Mouse (Mus musculus) inflammation-experienced regulatory T-cells, adult 6 months (primary cell): ENCODE measurements around the gene Pramel1. TPM values are rescaled to one million over a fixed set of nuclear protein-coding genes. Genes with fewer than 3 reads are reported as not detected.

Experiments used
- polyA plus RNA-seq, 3 experiments: library from polyadenylated mRNA; unstranded; fragments of 100-300 nt; shearing (Covaris generic); gene quantifications; one replicate each; pipeline ENCODE4 v1.2.1; 2017

The Pramel1 gene
- polyA plus RNA-seq, 3 experiments from 2014 or later = not detected

Other genes with a start within 250 kb of the Pramel1 start
- 10 to 100 TPM; 23.2 to 33.9 (median 28.8) TPM for gene Prdm2, start 181.4 kb upstream of the Pramel1 start, polyA plus RNA-seq
- gene Pdpn, start 94.9 kb upstream of the Pramel1 start, polyA plus RNA-seq = under 1 TPM in 1 of 3 experiments, not detected in 2; 0.49 TPM
- not detected for gene Lrrc38, start 44.7 kb upstream of the Pramel1 start, polyA plus RNA-seq
- 10 to 100 TPM; 35.8 to 46.1 (median 43.1) TPM for gene Pramef8, start 18.0 kb downstream of the Pramel1 start, polyA plus RNA-seq
- gene Oog4, start 55.9 kb downstream of the Pramel1 start, polyA plus RNA-seq = not detected
- gene Gm13043, start 116.9 kb downstream of the Pramel1 start, polyA plus RNA-seq = not detected
- gene Gm13040, start 141.5 kb downstream of the Pramel1 start, polyA plus RNA-seq = not detected
- gene BC080695, start 157.3 kb downstream of the Pramel1 start, polyA plus RNA-seq = not detected
- not detected for gene Gm13057, start 157.3 kb downstream of the Pramel1 start, polyA plus RNA-seq
- not detected for gene Gm13083, start 220.6 kb downstream of the Pramel1 start, polyA plus RNA-seq